Mouse (Mus musculus) heart, postnatal 0 days (tissue): ENCODE results near the gene BC005624.

Experiments
- CTCF ChIP-seq: IDR thresholded peaks from 2 replicates; pipeline ENCODE4 v1.5.1; 2016; ENCODE audit warnings: antibody characterized with exemption, control low read depth, low read depth
- EP300 ChIP-seq: IDR thresholded peaks from 2 replicates; pipeline ENCODE4 v1.6.1; 2016; ENCODE audit warnings: antibody characterized with exemption, low read depth

DNA sequence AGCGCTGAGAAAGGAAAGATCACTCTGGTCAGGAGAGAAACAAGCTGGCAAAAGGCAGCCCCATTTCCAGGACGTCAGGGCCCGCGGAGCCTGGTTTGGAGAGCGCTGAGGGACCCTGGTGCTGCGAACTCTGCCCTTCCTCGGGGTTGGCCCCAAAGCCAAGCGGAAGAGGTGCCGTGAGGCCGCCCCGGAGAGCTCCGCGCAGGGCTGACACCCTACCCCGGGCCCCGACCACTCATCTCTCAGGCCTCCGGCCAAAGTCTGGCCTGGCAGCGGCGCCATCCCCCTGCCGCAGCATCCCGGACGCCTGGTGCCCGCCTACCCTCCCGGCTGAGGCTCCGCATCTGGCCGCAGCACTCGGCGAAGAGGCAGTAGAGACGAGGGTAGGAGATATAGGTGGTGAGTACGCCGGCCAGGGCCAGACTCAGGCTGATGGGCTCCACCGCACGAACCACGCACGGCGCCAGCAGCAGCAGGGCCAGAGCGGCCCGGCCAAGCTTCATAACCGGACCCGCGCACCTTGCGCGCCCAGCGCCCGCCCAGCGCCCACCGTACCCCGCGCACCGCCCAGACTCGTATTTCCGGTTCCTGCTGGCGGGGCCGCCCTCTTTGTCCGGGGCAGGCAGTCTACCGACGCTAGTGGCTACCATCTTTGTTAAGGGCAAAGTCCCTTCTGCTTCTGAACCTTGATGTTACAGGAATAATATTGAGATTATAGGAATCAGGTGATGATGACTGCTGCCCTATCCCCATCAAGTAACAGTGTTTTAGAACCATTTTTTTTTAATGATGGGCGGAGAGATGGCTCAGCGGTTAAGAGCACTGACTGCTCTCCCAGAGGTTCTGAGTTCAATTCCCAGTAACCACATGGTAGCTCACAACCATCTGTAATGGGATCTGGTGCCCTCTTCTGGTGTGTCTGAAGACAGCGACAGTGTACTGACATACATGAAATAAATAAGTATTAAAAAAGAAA lies 14.4 kb downstream of the BC005624 start, which contains the start of gene Tor1a:
- no peak for TF ChIP-seq CTCF
- TF ChIP-seq EP300 = no peak
